Mouse (Mus musculus): ENCODE results near the gene Dkkl1. TPM values are rescaled to one million over a fixed set of nuclear protein-coding genes. Genes with fewer than 3 reads are reported as not detected.

Gene Dkkl1
- polyA plus RNA-seq, 1 experiment from 2014 or later: 10.8 TPM

DNA sequence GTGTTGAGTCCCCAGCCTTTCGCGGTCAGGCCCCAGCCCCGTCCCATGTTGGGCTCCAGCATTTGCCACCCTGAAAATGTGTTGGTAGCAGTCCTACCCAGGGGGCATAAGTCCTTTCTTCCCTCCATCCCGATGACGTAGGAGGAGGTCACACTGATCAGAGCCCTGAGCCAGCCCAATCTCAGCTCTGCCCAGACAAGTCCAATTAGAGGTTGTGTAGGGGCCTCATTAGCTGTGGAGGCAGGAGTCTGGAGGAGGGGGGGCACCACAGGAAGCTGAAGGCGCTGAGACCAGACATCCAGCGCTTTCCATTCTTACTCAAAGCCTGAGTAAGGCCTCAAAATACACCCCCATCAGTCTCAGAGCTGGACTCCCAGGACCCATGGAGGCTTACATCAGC is 26.0 kb downstream of the Dkkl1 start:
- H3K9me3 ChIP-seq: no peaks in the 10 kb centered on the region
- no peak for ATAC-seq (ENCODE audit: low FRiP score, low read depth)
- H3K4me1 ChIP-seq (replicated peaks): peaks cover 17% of the 10 kb centered on the region
- 71% methylated on average over 7 of the region's 7 CpGs for WGBS
- H3K36me3 ChIP-seq: no peaks in the 10 kb centered on the region
- H3K27me3 ChIP-seq: peaks cover 61% of the 10 kb centered on the region
- H3K9ac ChIP-seq: no peak overlapping the region
- H3K4me2 ChIP-seq: no peak overlapping the region
- no peak overlapping the region for H3K27ac ChIP-seq (replicated peaks)
- no peak overlapping the region for H3K4me3 ChIP-seq

- no peak overlapping the region for H3K4me3 ChIP-seq
- H3K4me2 ChIP-seq: no peak overlapping the region
- H3K9ac ChIP-seq: no peak overlapping the region
- peaks cover 81% of the 10 kb centered on the region for H3K27me3 ChIP-seq
- H3K36me3 ChIP-seq: no peaks in the 10 kb centered on the region
- WGBS: 68% methylated on average over 7 of the region's 7 CpGs
- peaks cover 18% of the 10 kb centered on the region for H3K4me1 ChIP-seq (replicated peaks)
- H3K9me3 ChIP-seq: no peaks in the 10 kb centered on the region
- ATAC-seq (ENCODE audit: low FRiP score, low read depth): no peak
- H3K27ac ChIP-seq (replicated peaks): no peak overlapping the region
Measured at GRCm38 (mm10) chr7:45183672-45184071, 28.3 kb downstream of the Dkkl1 start.

DNA sequence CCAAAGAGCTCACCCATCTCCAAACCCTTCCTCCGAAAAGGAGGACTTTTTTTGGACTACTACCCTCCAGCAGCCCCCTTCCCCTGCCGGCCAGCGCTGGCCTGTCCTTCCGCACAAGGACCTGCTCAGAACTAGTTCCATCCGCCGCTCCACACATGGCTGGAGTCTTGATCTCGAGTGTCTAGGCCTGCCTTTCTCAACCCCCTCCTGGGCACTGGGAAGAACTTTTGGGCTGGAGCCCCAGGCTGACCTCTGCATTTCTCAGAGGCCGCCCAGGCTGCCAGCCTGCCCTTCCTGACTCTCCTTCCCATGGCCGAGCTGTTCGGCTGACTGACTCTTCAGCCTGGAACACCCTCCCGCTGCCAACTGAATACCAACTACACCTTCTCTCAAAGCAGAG is 29.3 kb downstream of the Dkkl1 start:
- no peaks in the 10 kb centered on the region for H3K9me3 ChIP-seq
- H3K27ac ChIP-seq (replicated peaks): no peak overlapping the region
- peak overlapping the region; percentile 67 for H3K4me2 ChIP-seq
- peaks cover 18% of the 10 kb centered on the region for H3K4me1 ChIP-seq (replicated peaks)
- no peaks in the 10 kb centered on the region for H3K36me3 ChIP-seq
- WGBS: 12% methylated on average over 11 of the region's 11 CpGs
- no peak overlapping the region for H3K9ac ChIP-seq
- peaks cover 85% of the 10 kb centered on the region for H3K27me3 ChIP-seq
- peak overlapping the region; percentile 41 for H3K4me3 ChIP-seq
- no peak for ATAC-seq (ENCODE audit: low FRiP score, low read depth)

- peak; percentile 86 for ATAC-seq (ENCODE audit: low FRiP score, low read depth)
- peak overlapping the region; percentile 41 for H3K4me3 ChIP-seq
- no peak overlapping the region for H3K9ac ChIP-seq
- no peaks in the 10 kb centered on the region for H3K36me3 ChIP-seq
- H3K4me1 ChIP-seq (replicated peaks): peaks cover 18% of the 10 kb centered on the region
- peaks cover 89% of the 10 kb centered on the region for H3K27me3 ChIP-seq
- peak overlapping the region; percentile 67 for H3K4me2 ChIP-seq
- WGBS: under 1% methylated on average over 33 of the region's 34 CpGs
- no peak overlapping the region for H3K27ac ChIP-seq (replicated peaks)
- no peaks in the 10 kb centered on the region for H3K9me3 ChIP-seq
Measured at GRCm38 (mm10) chr7:45182199-45182601, 29.7 kb downstream of the Dkkl1 start.

- Histone ChIP-seq H3K4me2 (peak overlapping the region; percentile 67), H3K4me3 (peak overlapping the region; percentile 41), H3K27me3 (peaks cover 94% of the 10 kb centered on the region), H3K4me1 (replicated peaks) (peaks cover 19% of the 10 kb centered on the region), H3K36me3 (no peaks in the 10 kb centered on the region), H3K27ac (replicated peaks) (no peak overlapping the region), H3K9me3 (no peaks in the 10 kb centered on the region), H3K9ac (no peak overlapping the region)
- 4% methylated on average over 29 of the region's 35 CpGs for WGBS
- no peak for ATAC-seq (ENCODE audit: low FRiP score, low read depth)
Measured at GRCm38 (mm10) chr7:45181540-45181939, 30.4 kb downstream of the Dkkl1 start.

- no peaks in the 10 kb centered on the region for H3K9me3 ChIP-seq
- whole genome bisulfite sequencing: 22% methylated on average over 20 of the region's 20 CpGs
- H3K4me2 ChIP-seq: peak within 1 kb of the TSS; percentile 67
- no peak within 1 kb of the TSS for H3K9ac ChIP-seq
- no peak for ATAC-seq (ENCODE audit: low FRiP score, low read depth)
- peaks cover 94% of the 10 kb centered on the region for H3K27me3 ChIP-seq
- no peaks in the 10 kb centered on the region for H3K36me3 ChIP-seq
- H3K4me1 ChIP-seq (replicated peaks): peaks cover 24% of the 10 kb centered on the region
- no peak within 1 kb of the TSS for H3K27ac ChIP-seq (replicated peaks)
- H3K4me3 ChIP-seq: peak within 1 kb of the TSS; percentile 41
Measured at GRCm38 (mm10) chr7:45180896-45181477, 31.0 kb downstream of the Dkkl1 start, which contains the start of gene Pth2. Gene Pth2, plus strand, starts transcription at chr7:45180995.

GRCm38 (mm10) chr7:45179469-45179868 is 32.5 kb downstream of the Dkkl1 start, which contains the start of gene Gfy:
Gene Gfy, minus strand, starts transcription at chr7:45179569.
- H3K9ac ChIP-seq: no peak within 1 kb of the TSS
- peaks cover 35% of the 10 kb centered on the region for H3K4me1 ChIP-seq (replicated peaks)
- H3K27me3 ChIP-seq: peaks cover 99% of the 10 kb centered on the region
- no peak for ATAC-seq (ENCODE audit: low FRiP score, low read depth)
- no peaks in the 10 kb centered on the region for H3K9me3 ChIP-seq
- no peak within 1 kb of the TSS for H3K27ac ChIP-seq (replicated peaks)
- no peaks in the 10 kb centered on the region for H3K36me3 ChIP-seq
- 27% methylated on average over 7 of the region's 7 CpGs for WGBS
- no peak within 1 kb of the TSS for H3K4me3 ChIP-seq
- no peak within 1 kb of the TSS for H3K4me2 ChIP-seq

GRCm38 (mm10) chr7:45178550-45178949 is 33.4 kb downstream of the Dkkl1 start:
- WGBS: 26% methylated on average over 7 of the region's 7 CpGs
- no peak overlapping the region for H3K4me2 ChIP-seq
- H3K27me3 ChIP-seq: peaks cover 97% of the 10 kb centered on the region
- H3K4me1 ChIP-seq (replicated peaks): peaks cover 35% of the 10 kb centered on the region
- no peaks in the 10 kb centered on the region for H3K36me3 ChIP-seq
- H3K4me3 ChIP-seq: no peak overlapping the region
- no peak overlapping the region for H3K9ac ChIP-seq
- no peak overlapping the region for H3K27ac ChIP-seq (replicated peaks)
- H3K9me3 ChIP-seq: no peaks in the 10 kb centered on the region
- no peak for ATAC-seq (ENCODE audit: low FRiP score, low read depth)

GRCm38 (mm10) chr7:45176356-45176755 is 35.6 kb downstream of the Dkkl1 start:
- WGBS: 3% methylated on average over 29 of the region's 31 CpGs
- no peaks in the 10 kb centered on the region for H3K9me3 ChIP-seq
- peaks cover 84% of the 10 kb centered on the region for H3K27me3 ChIP-seq
- H3K36me3 ChIP-seq: no peaks in the 10 kb centered on the region
- H3K9ac ChIP-seq: no peak overlapping the region
- no peak for ATAC-seq (ENCODE audit: low FRiP score, low read depth)
- H3K4me2 ChIP-seq: peak overlapping the region; percentile 47
- peak overlapping the region; percentile 16 for H3K4me3 ChIP-seq
- H3K4me1 ChIP-seq (replicated peaks): peaks cover 22% of the 10 kb centered on the region
- H3K27ac ChIP-seq (replicated peaks): no peak overlapping the region

DNA sequence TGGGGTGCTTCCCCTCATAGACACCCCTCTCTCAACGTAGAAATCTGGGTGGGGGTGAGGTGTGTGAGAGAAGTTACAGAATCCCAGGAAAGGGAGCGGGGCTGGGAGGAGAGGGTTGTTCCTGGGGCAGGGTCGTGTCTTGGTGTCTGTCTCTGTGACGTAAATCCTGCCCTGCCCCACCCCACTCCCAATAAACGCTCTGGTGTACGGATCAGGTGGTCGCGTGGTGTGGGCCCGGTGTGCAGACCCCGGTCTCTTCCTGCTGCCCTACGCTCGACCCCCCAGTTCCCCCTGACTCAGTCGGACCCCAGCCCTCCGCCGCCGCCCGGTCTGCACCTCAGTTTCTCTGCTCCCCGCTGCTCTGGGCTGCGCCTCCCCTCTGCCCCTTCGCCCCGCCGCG is 36.0 kb downstream of the Dkkl1 start:
- no peak for ATAC-seq (ENCODE audit: low FRiP score, low read depth)
- H3K36me3 ChIP-seq: no peaks in the 10 kb centered on the region
- no peaks in the 10 kb centered on the region for H3K9me3 ChIP-seq
- H3K27me3 ChIP-seq: peaks cover 80% of the 10 kb centered on the region
- peak overlapping the region; percentile 16 for H3K4me3 ChIP-seq
- H3K4me2 ChIP-seq: peak overlapping the region; percentile 47
- no peak overlapping the region for H3K9ac ChIP-seq
- H3K27ac ChIP-seq (replicated peaks): no peak overlapping the region
- WGBS: 2% methylated on average over 23 of the region's 23 CpGs
- H3K4me1 ChIP-seq (replicated peaks): peaks cover 18% of the 10 kb centered on the region

DNA sequence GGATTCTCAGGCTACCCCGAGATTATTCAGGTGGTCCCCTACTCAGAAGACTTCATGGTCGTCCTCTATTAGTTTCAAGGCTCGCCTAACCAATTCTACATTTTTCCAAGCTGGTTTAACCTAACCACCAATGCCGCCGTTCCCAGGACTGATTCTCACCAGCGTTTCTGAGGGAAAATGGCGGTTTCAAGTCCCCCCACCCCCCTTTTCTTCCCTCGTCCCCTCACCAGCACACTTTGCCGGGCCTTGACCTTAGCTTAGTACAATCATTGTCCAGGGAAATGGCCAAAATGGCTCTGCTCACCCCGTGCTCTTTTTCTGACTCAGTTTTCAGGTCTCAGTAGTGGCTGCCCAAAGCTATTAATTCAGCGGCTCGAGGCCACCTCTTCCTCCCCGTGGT is 36.5 kb downstream of the Dkkl1 start:
- Histone ChIP-seq H3K4me1 (replicated peaks) (peaks cover 17% of the 10 kb centered on the region), H3K4me3 (no peak overlapping the region), H3K9ac (no peak overlapping the region), H3K4me2 (no peak overlapping the region), H3K36me3 (no peaks in the 10 kb centered on the region), H3K27ac (replicated peaks) (no peak overlapping the region), H3K9me3 (no peaks in the 10 kb centered on the region), H3K27me3 (peaks cover 75% of the 10 kb centered on the region)
- WGBS: under 1% methylated on average over 13 of the region's 13 CpGs
- no peak for ATAC-seq (ENCODE audit: low FRiP score, low read depth)

- ATAC-seq (ENCODE audit: low FRiP score, low read depth): no peak
- no peak overlapping the region for H3K4me2 ChIP-seq
Measured at GRCm38 (mm10) chr7:45174567-45175280, 37.2 kb downstream of the Dkkl1 start.

More at GRCm38 (mm10) chr7:45174567-45175280, 37.2 kb downstream of the Dkkl1 start:
- peaks cover 75% of the 10 kb centered on the region for H3K27me3 ChIP-seq
- 3% methylated on average over 28 of the region's 29 CpGs for WGBS
- peaks cover 17% of the 10 kb centered on the region for H3K4me1 ChIP-seq (replicated peaks)
- no peak overlapping the region for H3K9ac ChIP-seq
- no peak overlapping the region for H3K27ac ChIP-seq (replicated peaks)
- no peaks in the 10 kb centered on the region for H3K9me3 ChIP-seq
- no peaks in the 10 kb centered on the region for H3K36me3 ChIP-seq
- H3K4me3 ChIP-seq: no peak overlapping the region
